Mouse (Mus musculus): ENCODE results near the gene Asb6. TPM values are rescaled to one million over a fixed set of nuclear protein-coding genes. Genes with fewer than 3 reads are reported as not detected.

The Asb6 gene
- polyA plus RNA-seq, 1 experiment, result 30.0 TPM

GRCm38 (mm10) chr2:30773313-30774005 lies 56.7 kb downstream of the Asb6 start:
- TF ChIP-seq CTCF (IDR thresholded peaks at IDR 0.05; ENCODE audit: control insufficient read depth, insufficient read depth, low read length) (no peak), POLR2A (IDR thresholded peaks at IDR 0.05; ENCODE audit: borderline replicate concordance, control insufficient read depth, low read depth, low read length) (no peak)
- H3K4me1 ChIP-seq (ENCODE audit: control insufficient read depth, insufficient read depth, low read length), result no peaks in the 10 kb centered on the region; the same call in 1 of the 2 replicates
- peak overlapping the region; percentile 10 for H3K4me3 ChIP-seq (replicated peaks; ENCODE audit: control insufficient read depth, low read depth, low read length)
- no peak overlapping the region for H3K27ac ChIP-seq (ENCODE audit: control insufficient read depth, insufficient read depth, low read depth, low read length, poor library complexity)
- 81% methylated on average over 8 of the region's 8 CpGs for WGBS

Other genes starting within 250 kb of the Asb6 start
- 1.9 TPM in 1 of 2 replicates, not detected in the other for gene Cstad, start 235.3 kb downstream of the Asb6 start, polyA plus RNA-seq (2011; ENCODE audit: insufficient read depth, insufficient read length, low replicate concordance, missing spikeins)
- not detected in 2 replicates for gene 1700001O22Rik, start 26.7 kb downstream of the Asb6 start, polyA plus RNA-seq (2011; ENCODE audit: insufficient read depth, insufficient read length, low replicate concordance, missing spikeins)
- gene Ntmt1, start 22.5 kb downstream of the Asb6 start, polyA plus RNA-seq (2011; ENCODE audit: insufficient read depth, insufficient read length, low replicate concordance, missing spikeins), result 10.2 and 11.0 TPM in 2 replicates
- gene Prrx2, start 4.6 kb upstream of the Asb6 start, polyA plus RNA-seq (2011; ENCODE audit: insufficient read depth, insufficient read length, low replicate concordance, missing spikeins), result 4.1 TPM in 1 of 2 replicates, not detected in the other
- 2.9 and 8.0 TPM in 2 replicates for gene Ptges, start 99.5 kb upstream of the Asb6 start, polyA plus RNA-seq (2011; ENCODE audit: insufficient read depth, insufficient read length, low replicate concordance, missing spikeins)
- 19.3 and 34.2 TPM in 2 replicates for gene Tor1b, start 122.6 kb upstream of the Asb6 start, polyA plus RNA-seq (2011; ENCODE audit: insufficient read depth, insufficient read length, low replicate concordance, missing spikeins)
- 14.7 and 35.0 TPM in 2 replicates for gene Tor1a, start 137.6 kb upstream of the Asb6 start, polyA plus RNA-seq (2011; ENCODE audit: insufficient read depth, insufficient read length, low replicate concordance, missing spikeins)
- 26.0 and 35.8 TPM in 2 replicates for gene BC005624, start 151.9 kb upstream of the Asb6 start, polyA plus RNA-seq (2011; ENCODE audit: insufficient read depth, insufficient read length, low replicate concordance, missing spikeins)
- gene Usp20, start 151.9 kb upstream of the Asb6 start, polyA plus RNA-seq (2011; ENCODE audit: insufficient read depth, insufficient read length, low replicate concordance, missing spikeins), result 8.6 and 11.7 TPM in 2 replicates